Mouse (Mus musculus): ENCODE results near the gene Adgrf3. TPM values are rescaled to one million over a fixed set of nuclear protein-coding genes. Genes with fewer than 3 reads are reported as not detected.

Gene Adgrf3
- polyA plus RNA-seq, 1 experiment from 2014 or later: 0.16 TPM

DNA sequence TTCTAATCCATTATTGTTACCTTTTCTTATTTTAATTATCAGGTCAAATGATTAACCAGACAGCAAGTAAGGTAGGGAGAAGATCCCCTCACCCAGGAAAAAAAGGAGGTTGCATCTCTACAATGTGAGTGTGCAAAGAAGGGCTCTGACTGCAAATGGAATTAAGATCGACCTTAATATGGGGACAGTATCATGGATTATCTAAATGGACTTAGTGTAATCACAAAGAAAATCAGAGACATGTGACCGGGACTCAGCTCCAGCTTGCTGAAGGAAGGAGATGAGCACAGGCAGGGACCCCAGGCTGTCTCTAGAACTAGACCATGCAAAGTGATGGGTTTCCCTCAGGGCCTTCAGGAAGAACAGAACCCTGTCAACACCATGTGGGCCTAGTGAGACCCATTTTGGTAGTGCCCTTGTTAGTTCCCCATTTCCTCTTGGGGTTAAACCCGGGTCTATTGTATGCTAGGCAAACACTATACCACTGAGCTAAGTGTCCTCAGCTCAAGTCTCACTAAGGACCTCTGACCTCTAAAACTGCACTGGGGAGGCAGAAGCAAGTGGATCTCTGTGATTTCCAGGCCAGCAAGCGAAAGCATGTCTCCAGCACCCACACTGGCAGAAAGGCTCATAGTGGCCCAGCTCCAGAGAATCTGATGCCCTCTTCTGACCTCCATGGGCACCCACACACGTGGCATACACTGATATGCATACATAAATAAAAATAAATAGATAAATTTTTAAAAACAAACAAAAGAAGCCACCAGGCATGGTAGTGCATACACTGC is 57.2 kb downstream of the Adgrf3 start:
- ATAC-seq (ENCODE audit: insufficient number of reproducible peaks, low FRiP score, low TSS enrichment, low read depth): no peak

DNA sequence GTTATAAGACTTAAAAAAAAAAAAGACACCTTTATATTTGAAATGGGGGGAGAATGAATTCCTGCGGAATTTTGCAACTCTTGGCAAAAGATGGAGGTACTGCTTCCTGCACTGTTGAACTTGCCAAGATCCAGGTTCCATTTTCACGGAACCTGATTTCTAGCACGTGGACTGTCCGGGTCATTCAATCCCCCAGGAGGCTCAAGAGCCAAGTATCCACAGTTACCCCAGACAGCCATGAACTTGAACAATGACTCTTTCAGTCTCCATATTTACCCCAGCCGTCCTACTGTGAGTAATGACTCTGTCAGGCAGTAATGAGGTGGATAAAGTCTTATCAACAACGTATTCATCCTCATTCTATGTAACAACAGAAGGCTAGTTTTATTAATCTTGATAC is 59.0 kb downstream of the Adgrf3 start:
- H3K4me1 ChIP-seq: no peaks in the 10 kb centered on the region
- H3K36me3 ChIP-seq: peaks cover 46% of the 10 kb centered on the region
- no peaks in the 10 kb centered on the region for H3K9me3 ChIP-seq (replicated peaks)
- no peak overlapping the region for H3K9ac ChIP-seq
- WGBS: 90% methylated on average over 6 of the region's 6 CpGs
- no peak overlapping the region for H3K27ac ChIP-seq (replicated peaks)
- H3K4me2 ChIP-seq (replicated peaks): no peak overlapping the region
- ATAC-seq (ENCODE audit: insufficient number of reproducible peaks, low FRiP score, low TSS enrichment, low read depth): no peak
- H3K4me3 ChIP-seq (replicated peaks): no peak overlapping the region
- no peaks in the 10 kb centered on the region for H3K27me3 ChIP-seq

More for the DNA sequence above, 57.2 kb downstream of the Adgrf3 start:
- H3K9ac ChIP-seq: no peak overlapping the region
- H3K4me1 ChIP-seq: 0 out of 2 replicates have a peak, but pooled peaks cover 2% of the 10 kb centered on the region
- H3K4me2 ChIP-seq (replicated peaks): no peak overlapping the region
- no peak overlapping the region for H3K4me3 ChIP-seq (replicated peaks)
- no peaks in the 10 kb centered on the region for H3K27me3 ChIP-seq
- peaks cover 29% of the 10 kb centered on the region for H3K36me3 ChIP-seq
- 85% methylated on average over 5 of the region's 5 CpGs for WGBS
- no peaks in the 10 kb centered on the region for H3K9me3 ChIP-seq (replicated peaks)
- H3K27ac ChIP-seq (replicated peaks): no peak overlapping the region

MicroRNAs encoded within 50 kb of the gene (microRNA counts, 519-probe panel; counts per million panel counts)
- microRNA mmu-miR-1960: 1,589 counts per million, percentile 15 among the panel's probes with 10 or more counts

Small RNA genes lying within 50 kb of the gene (microRNA-seq; reads per million reads assigned to microRNA genes)
- gene Mir1960 (ENCODE audit: borderline number of aligned reads): not detected

Other genes with a start within 250 kb of the Adgrf3 start
- gene Il6, start 192.6 kb downstream of the Adgrf3 start, polyA plus RNA-seq (2015; fragmentation: Nextera tagmentation; extraction: Ambion mirVana): 0.25 and 0.29 TPM in 2 replicates
- gene Tyms, start 132.1 kb downstream of the Adgrf3 start, polyA plus RNA-seq (2015; fragmentation: Nextera tagmentation; extraction: Ambion mirVana): 200 and 215 TPM in 2 replicates
- 0.87 and 1.00 TPM in 2 replicates for gene Garem2, start 100.6 kb downstream of the Adgrf3 start, polyA plus RNA-seq (2015; fragmentation: Nextera tagmentation; extraction: Ambion mirVana)
- gene 3110082J24Rik, start 99.6 kb downstream of the Adgrf3 start, polyA plus RNA-seq (2015; fragmentation: Nextera tagmentation; extraction: Ambion mirVana): not detected in 2 replicates
- gene Hadha, start 50.6 kb downstream of the Adgrf3 start, polyA plus RNA-seq (2015; fragmentation: Nextera tagmentation; extraction: Ambion mirVana): 123 TPM in 2 replicates
- 128 and 140 TPM in 2 replicates for gene Hadhb, start 50.5 kb downstream of the Adgrf3 start, polyA plus RNA-seq (2015; fragmentation: Nextera tagmentation; extraction: Ambion mirVana)
- gene Selenoi, start 26.9 kb upstream of the Adgrf3 start, polyA plus RNA-seq (2015; fragmentation: Nextera tagmentation; extraction: Ambion mirVana): 16.0 and 17.5 TPM in 2 replicates
- 4.4 and 8.5 TPM in 2 replicates for gene Drc1, start 75.7 kb upstream of the Adgrf3 start, polyA plus RNA-seq (2015; fragmentation: Nextera tagmentation; extraction: Ambion mirVana)